Mouse (Mus musculus) lung, adult 2 months (tissue): ENCODE measurements around the gene Galnt13.

Experiments used
- CTCF ChIP-seq: fragments of 200-500 bp; IDR thresholded peaks from 2 replicates; pipeline ENCODE4 v1.5.1; 2011; ENCODE audit warnings: mild to moderate bottlenecking, low read length, control low read depth; ENCODE audit not compliant: insufficient read depth
- POLR2A ChIP-seq: fragments of 200-500 bp; IDR thresholded peaks from 2 replicates; pipeline ENCODE4 v1.6.1; 2011; ENCODE audit warnings: low read depth, mild to moderate bottlenecking, control low read depth, low read length, borderline replicate concordance; ENCODE audit errors: extremely low read depth

GRCm38 (mm10) chr2:54936369-54936768, 500.3 kb downstream of the Galnt13 start:
- TF ChIP-seq CTCF (no peak), POLR2A (no peak)
